Mouse (Mus musculus) lung, embryonic 14.5 days (tissue): ENCODE measurements at regions not wholly inside any gene's neighbourhood (a gene's known extent, or its start where the extent isn't known, plus 50 kb on each side); places are given as distances from the start of the nearest gene placed in this dataset.
A peak's percentile ranks its signal among the peaks of the same experiment; 100 is the strongest.

Experiments used
- ATAC-seq: fragments of 200-750 bp; cut with Nextera tagmentation; 2 replicates; pipeline ENCODE4 v1.8.0; 2017; ENCODE audit warnings: mild to moderate bottlenecking, moderate TSS enrichment, moderate library complexity; ENCODE audit not compliant: insufficient read depth
- DNase-seq: peaks from one replicate; pipeline ENCODE4 v3.0.0-alpha.2; 2015
- H3K27ac ChIP-seq: fragments of 300-500 bp; sonication (generic); 2 replicates; pipeline ENCODE4 v1.5.1; 2014; ENCODE audit warnings: low read depth, mild to moderate bottlenecking, moderate library complexity
- H3K27me3 ChIP-seq: fragments of 300-500 bp; sonication (generic); 2 replicates; pipeline ENCODE4 v1.6.1; 2014; ENCODE audit warnings: low read length, control low read depth; ENCODE audit not compliant: insufficient read depth
- H3K36me3 ChIP-seq: fragments of 300-500 bp; sonication (generic); 2 replicates; pipeline ENCODE4 v1.6.1; 2014; ENCODE audit warnings: control low read depth; ENCODE audit not compliant: insufficient read depth
- H3K4me1 ChIP-seq: fragments of 300-500 bp; sonication (generic); 2 replicates; pipeline ENCODE4 v1.6.1; 2014; ENCODE audit warnings: antibody characterized with exemption, control low read depth; ENCODE audit not compliant: insufficient read depth
- H3K4me2 ChIP-seq: fragments of 300-500 bp; sonication (generic); 2 replicates; pipeline ENCODE4 v1.6.1; 2014; ENCODE audit warnings: mild to moderate bottlenecking
- H3K4me3 ChIP-seq: fragments of 300-500 bp; sonication (generic); 2 replicates; pipeline ENCODE4 v1.5.1; 2014; ENCODE audit warnings: low read depth, low read length
- H3K9ac ChIP-seq: fragments of 300-500 bp; sonication (generic); 2 replicates; pipeline ENCODE4 v1.6.1; 2014
- H3K9me3 ChIP-seq: fragments of 300-500 bp; sonication (generic); 2 replicates; pipeline ENCODE4 v1.6.1; 2016; ENCODE audit warnings: low read depth, low read length, control low read depth
- CTCF ChIP-seq: IDR thresholded peaks from 2 replicates; pipeline ENCODE4 v1.5.1; 2016; ENCODE audit warnings: antibody characterized with exemption, low read depth
- WGBS: fragments of 180-500 bp; shearing (Covaris S2); extraction: QIAGEN DNeasy Blood & Tissue Kit; methylation state at CpG from one replicate; pipeline ENCODE4 v1.1.7; 2014; 5-methylcytosine and 5-hydroxymethylcytosine counted together

GRCm38 (mm10) chr14:102606055-102606454 is 376.4 kb downstream of the Kctd12 start:
- no peak for TF ChIP-seq CTCF
- Histone ChIP-seq H3K27ac (no peak overlapping the region), H3K4me1 (no peaks in the 10 kb centered on the region), H3K36me3 (no peaks in the 10 kb centered on the region), H3K4me2 (no peak overlapping the region), H3K9ac (no peak overlapping the region), H3K27me3 (no peaks in the 10 kb centered on the region), H3K4me3 (no peak overlapping the region), H3K9me3 (no peaks in the 10 kb centered on the region)
- WGBS, result 72% methylated on average over 5 of the region's 5 CpGs
- DNase-seq (no peak), ATAC-seq (no peak)

DNA sequence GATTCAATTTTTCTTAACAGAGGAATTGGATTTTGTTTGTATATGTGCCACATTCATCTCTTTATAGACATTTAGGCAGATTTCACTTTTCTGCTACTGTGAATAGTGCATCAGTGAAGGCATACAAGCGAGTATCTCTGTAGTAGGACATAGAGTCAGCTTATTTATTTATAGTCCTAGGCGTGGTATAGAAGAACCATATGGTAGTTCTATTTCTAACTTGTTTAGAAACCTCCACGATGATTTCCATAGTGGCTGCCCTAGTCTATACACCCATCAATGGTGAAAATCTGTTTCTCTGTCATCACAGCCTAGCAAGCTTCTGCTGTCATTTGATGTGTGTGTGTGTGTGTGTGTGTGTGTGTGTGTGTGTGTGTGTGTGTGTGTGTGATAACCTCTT is 387.6 kb downstream of the Kctd12 start:
- DNase-seq, result peak; percentile 63
- Histone ChIP-seq H3K4me3 (no peak overlapping the region), H3K4me1 (no peaks in the 10 kb centered on the region), H3K4me2 (no peak overlapping the region), H3K27ac (no peak overlapping the region), H3K9ac (no peak overlapping the region), H3K36me3 (no peaks in the 10 kb centered on the region), H3K9me3 (no peaks in the 10 kb centered on the region), H3K27me3 (no peaks in the 10 kb centered on the region)
- WGBS, result 41% methylated on average over 3 of the region's 3 CpGs
- ATAC-seq, result peak; percentile 77; the same call in 1 of the 2 replicates
- no peak for TF ChIP-seq CTCF

DNA sequence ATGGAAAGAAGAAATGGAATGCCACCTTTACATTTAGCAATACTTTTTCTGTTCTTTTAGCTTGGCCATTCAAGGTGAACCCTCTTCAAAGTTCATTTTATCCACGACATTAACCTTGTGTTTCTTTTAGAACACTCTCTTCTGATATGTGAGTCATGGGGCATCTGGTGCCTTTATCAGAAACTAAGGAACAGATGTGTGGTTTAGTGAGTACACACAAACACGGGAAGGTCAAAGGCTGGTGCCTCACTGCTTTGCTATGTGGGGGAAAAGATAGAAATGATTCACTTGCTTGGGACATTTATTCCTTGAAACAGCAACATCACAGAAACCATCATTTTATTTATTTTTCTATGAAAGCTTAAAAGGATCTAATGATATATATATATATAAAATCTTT is 428.7 kb downstream of the Kctd12 start:
- no peaks in the 10 kb centered on the region for H3K27me3 ChIP-seq
- H3K4me1 ChIP-seq, result no peaks in the 10 kb centered on the region
- no peak overlapping the region for H3K9ac ChIP-seq
- DNase-seq (no peak), ATAC-seq (no peak)
- no peaks in the 10 kb centered on the region for H3K9me3 ChIP-seq
- no peak overlapping the region for H3K27ac ChIP-seq
- H3K36me3 ChIP-seq, result no peaks in the 10 kb centered on the region
- no peak for TF ChIP-seq CTCF
- WGBS, result 34% methylated on average over 2 of the region's 2 CpGs
- H3K4me2 ChIP-seq, result no peak overlapping the region
- no peak overlapping the region for H3K4me3 ChIP-seq

DNA sequence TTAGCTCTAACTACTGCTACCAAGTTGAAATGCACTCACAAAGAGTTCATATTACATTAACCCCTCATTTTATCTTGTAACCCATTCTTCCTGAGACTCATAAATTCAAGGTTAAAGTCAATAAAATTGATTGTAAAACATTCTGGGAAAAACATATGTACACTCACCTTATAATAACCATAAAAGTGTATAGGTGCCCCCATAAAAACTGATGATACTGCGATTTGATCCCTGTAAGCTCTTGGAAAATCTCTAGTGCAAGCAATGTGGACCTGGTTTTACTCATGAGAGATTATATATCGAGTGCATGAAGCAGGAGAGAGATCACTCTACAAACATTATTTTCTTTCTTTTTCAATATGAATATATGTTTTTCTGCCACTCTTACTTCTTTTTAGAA is 429.8 kb downstream of the Kctd12 start:
- Histone ChIP-seq H3K4me3 (no peak overlapping the region), H3K4me1 (no peaks in the 10 kb centered on the region), H3K9ac (no peak overlapping the region), H3K27ac (no peak overlapping the region), H3K9me3 (no peaks in the 10 kb centered on the region), H3K27me3 (no peaks in the 10 kb centered on the region), H3K4me2 (no peak overlapping the region), H3K36me3 (no peaks in the 10 kb centered on the region)
- DNase-seq (no peak), ATAC-seq (no peak)
- no peak for TF ChIP-seq CTCF
- WGBS, result 74% methylated on average over 2 of the region's 2 CpGs

DNA sequence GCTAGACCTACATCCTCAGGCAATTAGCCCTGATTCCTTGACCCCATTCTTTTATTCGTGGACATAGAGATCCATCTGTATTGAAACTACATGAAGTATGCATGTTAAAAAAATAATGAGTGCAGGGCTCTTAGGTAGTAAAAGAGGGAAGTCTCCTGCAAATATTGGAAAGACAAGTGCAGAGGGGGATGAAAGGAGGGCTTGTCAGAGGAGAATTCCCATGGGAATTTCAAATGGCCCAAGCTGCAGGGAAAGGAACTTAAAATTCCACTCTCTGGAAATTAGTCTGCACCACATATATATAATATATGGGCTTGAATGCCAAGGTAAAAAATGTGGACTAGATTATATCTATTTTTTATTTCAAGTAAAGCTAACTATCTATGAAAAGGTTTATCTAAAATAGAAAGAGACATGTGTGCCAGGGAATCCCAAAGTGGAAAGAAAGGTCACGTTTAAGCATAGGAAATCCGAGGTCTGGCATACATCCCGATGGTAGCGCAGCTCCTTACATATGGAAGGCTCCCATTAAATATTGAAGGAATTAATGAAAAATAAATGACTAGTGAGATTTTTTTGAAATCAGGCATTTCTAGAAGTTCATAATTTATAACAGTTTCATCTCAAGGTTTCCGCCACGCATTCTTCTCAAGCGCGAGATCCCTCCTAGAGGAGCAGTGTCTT is 457.4 kb downstream of the Kctd12 start:
- DNase-seq (no peak), ATAC-seq (no peak)
- Histone ChIP-seq H3K27ac (no peak overlapping the region), H3K4me2 (no peak overlapping the region), H3K27me3 (no peaks in the 10 kb centered on the region), H3K9ac (no peak overlapping the region), H3K4me1 (no peaks in the 10 kb centered on the region), H3K4me3 (no peak overlapping the region), H3K36me3 (no peaks in the 10 kb centered on the region), H3K9me3 (no peaks in the 10 kb centered on the region)
- 80% methylated on average over 9 of the region's 9 CpGs for WGBS
- no peak for TF ChIP-seq CTCF

DNA sequence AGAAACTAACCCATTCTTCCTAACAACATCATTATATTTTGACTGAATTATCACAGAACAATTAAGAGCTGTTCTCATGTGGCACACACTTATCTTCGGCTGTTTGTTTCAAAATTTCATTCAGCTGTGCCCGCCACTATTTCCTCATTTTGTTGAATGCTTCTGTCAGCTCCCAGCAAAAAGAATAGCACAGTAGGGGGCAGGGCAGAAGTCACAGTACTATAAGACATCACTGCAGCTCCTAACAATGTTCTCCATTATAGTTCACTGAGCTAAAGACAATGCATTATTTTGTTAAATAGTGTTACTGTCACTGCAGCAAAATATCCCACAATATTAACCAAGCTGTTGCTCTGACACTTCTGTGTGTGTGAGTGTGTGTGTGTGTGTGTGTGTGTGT is 465.7 kb downstream of the Kctd12 start:
- TF ChIP-seq CTCF, result peak; percentile 18; the same call in 1 of the 2 replicates
- Histone ChIP-seq H3K4me1 (no peaks in the 10 kb centered on the region), H3K27me3 (no peaks in the 10 kb centered on the region), H3K36me3 (no peaks in the 10 kb centered on the region), H3K4me2 (no peak overlapping the region), H3K9ac (no peak overlapping the region), H3K9me3 (no peaks in the 10 kb centered on the region), H3K27ac (no peak overlapping the region), H3K4me3 (no peak overlapping the region)
- ATAC-seq (no peak), DNase-seq (peak; percentile 45)
- 19% methylated on average over 2 of the region's 2 CpGs for WGBS

GRCm38 (mm10) chr14:102514527-102514926 is 467.9 kb downstream of the Kctd12 start:
- WGBS, result 15% methylated on average over 2 of the region's 2 CpGs
- peak; percentile 83 for DNase-seq
- Histone ChIP-seq H3K36me3 (no peaks in the 10 kb centered on the region), H3K9ac (no peak overlapping the region), H3K27ac (no peak overlapping the region), H3K9me3 (no peaks in the 10 kb centered on the region), H3K27me3 (no peaks in the 10 kb centered on the region), H3K4me3 (no peak overlapping the region), H3K4me2 (no peak overlapping the region), H3K4me1 (no peaks in the 10 kb centered on the region)
- ATAC-seq, result peak; percentile 94
- TF ChIP-seq CTCF, result no peak
